Mouse (Mus musculus) hindbrain, embryonic 12.5 days (tissue): ENCODE measurements at regions not wholly inside any gene's neighbourhood (a gene's known extent, or its start where the extent isn't known, plus 50 kb on each side); places are given as distances from the start of the nearest gene placed in this dataset.

Experiments used
- ATAC-seq: fragments of 200-750 bp; cut with Nextera tagmentation; 2 replicates; pipeline ENCODE4 v1.8.0; 2017; ENCODE audit warnings: moderate TSS enrichment; ENCODE audit not compliant: low FRiP score
- H3K27ac ChIP-seq: fragments of 300-500 bp; sonication (generic); 2 replicates; pipeline ENCODE4 v1.5.1; 2016; ENCODE audit warnings: mild to moderate bottlenecking
- H3K27me3 ChIP-seq: fragments of 300-500 bp; sonication (generic); 2 replicates; pipeline ENCODE4 v1.6.1; 2016; ENCODE audit warnings: mild to moderate bottlenecking
- H3K36me3 ChIP-seq: fragments of 300-500 bp; sonication (generic); 2 replicates; pipeline ENCODE4 v1.6.1; 2016; ENCODE audit warnings: mild to moderate bottlenecking
- H3K4me1 ChIP-seq: fragments of 300-500 bp; sonication (generic); 2 replicates; pipeline ENCODE4 v1.6.1; 2016
- H3K4me2 ChIP-seq: fragments of 300-500 bp; sonication (generic); replicated peaks from 2 replicates; pipeline ENCODE4 v1.6.1; 2016; ENCODE audit warnings: mild to moderate bottlenecking
- H3K4me3 ChIP-seq: fragments of 300-500 bp; sonication (generic); 2 replicates; pipeline ENCODE4 v1.5.1; 2016; ENCODE audit warnings: mild to moderate bottlenecking
- H3K9ac ChIP-seq: fragments of 300-500 bp; sonication (generic); 2 replicates; pipeline ENCODE4 v1.6.1; 2016; ENCODE audit warnings: mild to moderate bottlenecking, moderate library complexity
- H3K9me3 ChIP-seq: fragments of 300-500 bp; sonication (generic); replicated peaks from 2 replicates; pipeline ENCODE4 v1.6.1; 2016; ENCODE audit warnings: mild to moderate bottlenecking
- WGBS: fragments of 180-500 bp; shearing (Covaris S2); methylation state at CpG from one replicate; pipeline ENCODE4 v1.1.7; 2016; 5-methylcytosine and 5-hydroxymethylcytosine counted together

DNA sequence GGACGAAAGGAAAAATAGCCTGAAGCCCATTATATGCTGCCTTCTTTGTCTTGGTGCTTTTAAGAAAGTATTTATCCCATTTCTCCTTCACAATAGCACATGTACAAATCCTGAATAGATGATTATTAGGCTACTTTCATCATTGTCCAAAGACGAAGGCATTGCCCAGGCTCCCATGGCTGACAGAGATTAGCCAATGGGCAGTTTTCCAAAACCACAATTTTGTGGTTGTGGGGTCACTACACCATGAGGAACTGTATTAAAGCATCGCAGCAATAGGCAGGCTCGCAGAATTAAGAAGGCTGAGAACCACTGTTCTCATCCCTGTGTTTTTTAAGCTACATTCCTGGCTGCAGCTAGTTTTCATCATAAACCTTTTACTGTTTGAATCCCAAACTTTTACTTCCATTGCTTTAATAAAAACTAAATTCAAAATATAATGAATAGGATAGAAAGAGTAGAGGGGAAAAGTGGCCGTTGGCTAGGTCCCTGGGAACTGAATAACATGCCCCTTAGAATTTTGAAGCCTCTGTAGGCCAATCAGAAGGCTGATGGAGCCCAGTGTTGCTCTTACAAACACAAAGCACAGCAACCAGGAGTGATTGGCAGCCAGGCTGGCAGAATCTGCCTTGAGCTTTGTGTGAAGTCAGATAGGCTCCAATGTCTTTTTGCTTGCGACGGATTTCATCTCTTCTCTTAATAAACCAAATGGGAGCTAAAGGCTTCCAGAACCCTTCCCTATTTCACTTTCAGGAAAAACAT lies 199.7 kb downstream of the Galc start:
- Histone ChIP-seq H3K27me3 (no peaks in the 10 kb centered on the region), H3K4me1 (no peaks in the 10 kb centered on the region), H3K27ac (no peak overlapping the region), H3K9ac (no peak overlapping the region), H3K9me3 (no peaks in the 10 kb centered on the region), H3K36me3 (no peaks in the 10 kb centered on the region), H3K4me3 (no peak overlapping the region), H3K4me2 (no peak overlapping the region)
- 80% methylated on average over 7 of the region's 7 CpGs for WGBS
- no peak for ATAC-seq

DNA sequence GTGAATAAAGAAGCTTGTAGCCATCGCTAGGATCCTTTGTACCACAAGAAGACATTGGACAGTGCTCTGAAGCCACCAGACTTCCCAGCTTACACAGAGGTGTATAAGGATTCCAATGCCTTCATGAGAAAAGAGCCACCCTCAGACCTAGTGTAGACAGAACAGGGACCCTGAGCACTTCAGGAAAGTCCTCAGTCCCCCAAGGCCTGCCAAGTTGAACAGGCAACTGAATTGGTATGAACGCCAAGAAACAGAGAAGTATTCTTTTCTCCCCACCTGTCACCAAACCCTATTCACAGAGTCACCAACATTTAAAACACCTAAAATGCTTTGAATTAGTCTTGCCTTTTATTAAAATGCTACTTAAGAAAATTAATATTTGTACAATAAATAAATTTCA lies 200.3 kb downstream of the Galc start:
- Histone ChIP-seq H3K4me2 (no peak overlapping the region), H3K36me3 (no peaks in the 10 kb centered on the region), H3K27ac (no peak overlapping the region), H3K4me3 (no peak overlapping the region), H3K4me1 (no peaks in the 10 kb centered on the region), H3K27me3 (no peaks in the 10 kb centered on the region), H3K9me3 (no peaks in the 10 kb centered on the region), H3K9ac (no peak overlapping the region)
- 84% methylated on average over 2 of the region's 2 CpGs for WGBS
- no peak for ATAC-seq

DNA sequence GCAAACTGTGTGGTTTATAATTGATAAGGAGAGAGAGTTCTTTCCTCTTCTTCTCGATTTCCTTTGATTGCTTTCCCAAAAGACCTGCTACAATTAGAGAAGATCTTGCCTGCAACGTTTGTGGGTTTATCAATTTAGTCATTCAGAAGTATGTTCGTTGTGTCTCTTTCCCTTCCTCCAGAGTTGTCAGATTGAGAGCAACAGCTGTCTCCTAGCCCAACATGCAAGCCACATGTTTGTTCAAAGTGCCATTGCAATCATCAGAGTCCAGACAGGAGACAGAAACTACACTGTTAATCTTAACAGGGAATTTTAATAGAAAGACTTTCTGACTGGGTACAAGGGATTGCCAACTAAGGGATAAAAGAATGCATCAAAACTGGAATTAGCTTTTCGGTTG lies 208.3 kb downstream of the Galc start:
- H3K27ac ChIP-seq = no peak overlapping the region
- H3K27me3 ChIP-seq = no peaks in the 10 kb centered on the region
- peaks cover 15% of the 10 kb centered on the region for H3K4me1 ChIP-seq
- ATAC-seq = no peak
- H3K36me3 ChIP-seq = no peaks in the 10 kb centered on the region
- H3K9ac ChIP-seq = no peak overlapping the region
- H3K4me2 ChIP-seq = no peak overlapping the region
- no peak overlapping the region for H3K4me3 ChIP-seq
- 78% methylated on average over 4 of the region's 4 CpGs for WGBS
- no peaks in the 10 kb centered on the region for H3K9me3 ChIP-seq

- Histone ChIP-seq H3K4me3 (no peak overlapping the region), H3K36me3 (no peaks in the 10 kb centered on the region), H3K4me1 (peaks cover 15% of the 10 kb centered on the region), H3K27ac (no peak overlapping the region), H3K4me2 (no peak overlapping the region), H3K9me3 (no peaks in the 10 kb centered on the region), H3K9ac (no peak overlapping the region), H3K27me3 (no peaks in the 10 kb centered on the region)
- WGBS = 19% methylated on average over 1 of the region's 1 CpGs
- ATAC-seq = no peak
These were observed 208.8 kb downstream of the Galc start for GRCm38 (mm10) chr12:98050500-98050899.

GRCm38 (mm10) chr12:98050057-98050456 lies 209.2 kb downstream of the Galc start:
- Histone ChIP-seq H3K9me3 (no peaks in the 10 kb centered on the region), H3K4me3 (no peak overlapping the region), H3K9ac (no peak overlapping the region), H3K4me2 (no peak overlapping the region), H3K4me1 (peaks cover 15% of the 10 kb centered on the region), H3K27me3 (no peaks in the 10 kb centered on the region), H3K27ac (no peak overlapping the region), H3K36me3 (no peaks in the 10 kb centered on the region)
- WGBS = 23% methylated on average over 5 of the region's 5 CpGs
- ATAC-seq = 0 out of 2 replicates have a peak, but pooled peaks have one; percentile 32

DNA sequence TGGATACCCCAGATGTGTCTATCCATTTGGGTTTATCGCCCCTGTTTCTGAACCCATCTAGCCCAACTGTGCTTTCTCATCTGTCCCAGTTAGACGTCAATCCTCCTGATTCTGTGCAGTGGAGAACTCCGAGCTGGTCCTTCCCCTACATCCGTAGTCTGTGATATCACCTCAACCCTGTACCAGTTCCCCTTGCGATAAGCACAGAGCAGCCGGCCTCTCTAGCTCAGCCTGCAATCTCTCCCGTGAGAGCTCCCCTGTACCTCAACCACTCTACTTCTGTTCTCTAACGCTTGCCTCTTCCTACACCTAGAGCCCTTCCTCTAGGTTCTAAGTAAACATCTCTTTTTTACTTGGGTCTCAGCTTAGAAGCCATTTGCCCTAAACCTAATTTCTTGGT lies 211.5 kb downstream of the Galc start:
- Histone ChIP-seq H3K9me3 (no peaks in the 10 kb centered on the region), H3K27ac (no peak overlapping the region), H3K4me1 (peaks cover 15% of the 10 kb centered on the region), H3K4me3 (no peak overlapping the region), H3K36me3 (no peaks in the 10 kb centered on the region), H3K9ac (no peak overlapping the region), H3K4me2 (no peak overlapping the region), H3K27me3 (no peaks in the 10 kb centered on the region)
- WGBS = 91% methylated on average over 8 of the region's 8 CpGs
- no peak for ATAC-seq

- H3K27me3 ChIP-seq = no peaks in the 10 kb centered on the region
- no peaks in the 10 kb centered on the region for H3K36me3 ChIP-seq
- ATAC-seq = peak; percentile 46; the same call in 1 of the 2 replicates
- no peak overlapping the region for H3K9ac ChIP-seq
- WGBS = 58% methylated on average over 11 of the region's 11 CpGs
- no peak overlapping the region for H3K4me3 ChIP-seq
- peaks cover 15% of the 10 kb centered on the region for H3K4me1 ChIP-seq
- no peak overlapping the region for H3K4me2 ChIP-seq
- no peak overlapping the region for H3K27ac ChIP-seq
- no peaks in the 10 kb centered on the region for H3K9me3 ChIP-seq
These were observed 212.5 kb downstream of the Galc start for GRCm38 (mm10) chr12:98046459-98047440.

GRCm38 (mm10) chr12:98045784-98046458 lies 213.3 kb downstream of the Galc start:
- H3K9me3 ChIP-seq = no peaks in the 10 kb centered on the region
- peaks cover 15% of the 10 kb centered on the region for H3K4me1 ChIP-seq
- no peak overlapping the region for H3K9ac ChIP-seq
- no peak overlapping the region for H3K27ac ChIP-seq
- ATAC-seq = no peak
- H3K4me2 ChIP-seq = no peak overlapping the region
- no peaks in the 10 kb centered on the region for H3K27me3 ChIP-seq
- no peak overlapping the region for H3K4me3 ChIP-seq
- H3K36me3 ChIP-seq = no peaks in the 10 kb centered on the region
- 84% methylated on average over 5 of the region's 5 CpGs for WGBS

DNA sequence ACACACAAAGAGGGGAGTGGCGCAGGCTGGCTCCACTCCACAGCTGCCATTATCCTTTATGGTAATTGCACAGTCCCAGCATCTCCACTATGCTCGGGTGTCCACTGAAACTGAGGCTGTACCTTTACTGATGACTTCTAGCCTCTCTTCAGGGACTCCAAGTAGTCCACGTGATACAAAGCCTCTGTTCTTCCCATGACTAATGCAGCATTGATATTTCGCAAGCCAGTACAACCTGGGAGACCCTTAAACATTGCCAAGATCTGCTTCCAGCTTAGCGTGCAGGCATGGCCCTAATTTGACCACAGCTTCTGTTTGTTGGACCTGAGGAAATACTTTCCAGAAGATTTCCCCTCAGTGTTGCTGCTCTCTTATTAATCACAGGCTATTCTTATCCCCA lies 215.8 kb downstream of the Galc start:
- H3K36me3 ChIP-seq = no peaks in the 10 kb centered on the region
- no peaks in the 10 kb centered on the region for H3K9me3 ChIP-seq
- 0 out of 2 replicates have a peak, but pooled peaks cover 4% of the 10 kb centered on the region for H3K4me1 ChIP-seq
- no peaks in the 10 kb centered on the region for H3K27me3 ChIP-seq
- ATAC-seq = no peak
- H3K27ac ChIP-seq = no peak overlapping the region
- H3K4me3 ChIP-seq = no peak overlapping the region
- no peak overlapping the region for H3K9ac ChIP-seq
- no peak overlapping the region for H3K4me2 ChIP-seq
- 82% methylated on average over 5 of the region's 5 CpGs for WGBS

DNA sequence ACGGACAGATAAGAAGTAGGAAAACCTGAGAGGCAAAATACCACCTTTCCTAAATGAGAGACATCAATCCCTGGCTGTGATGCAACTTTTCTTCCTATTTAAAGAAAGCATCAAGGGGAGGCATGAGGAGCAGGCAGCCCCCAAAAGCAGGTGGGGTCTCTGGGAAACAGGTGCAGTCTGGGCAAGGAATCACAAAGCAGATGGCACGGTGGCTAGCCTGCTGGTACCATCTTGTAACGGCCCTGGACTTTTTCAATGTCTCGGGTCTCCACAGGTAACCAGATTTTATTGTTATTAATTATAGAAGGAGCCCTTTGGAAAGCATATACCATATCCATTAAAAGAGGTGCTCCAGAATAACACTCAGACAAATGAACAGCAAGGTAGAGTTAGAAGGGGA lies 219.6 kb downstream of the Galc start:
- WGBS = 94% methylated on average over 4 of the region's 4 CpGs
- Histone ChIP-seq H3K27ac (no peak overlapping the region), H3K36me3 (no peaks in the 10 kb centered on the region)

GRCm38 (mm10) chr12:98023655-98024054 lies 235.6 kb downstream of the Galc start:
- 69% methylated on average over 6 of the region's 6 CpGs for WGBS
- H3K9ac ChIP-seq = no peak overlapping the region
- H3K9me3 ChIP-seq = no peaks in the 10 kb centered on the region
- peak; percentile 46; the same call in 1 of the 2 replicates for ATAC-seq
- no peaks in the 10 kb centered on the region for H3K4me1 ChIP-seq
- no peaks in the 10 kb centered on the region for H3K27me3 ChIP-seq
- no peaks in the 10 kb centered on the region for H3K36me3 ChIP-seq
- no peak overlapping the region for H3K27ac ChIP-seq
- H3K4me3 ChIP-seq = no peak overlapping the region
- H3K4me2 ChIP-seq = no peak overlapping the region

More for the DNA sequence above, 219.6 kb downstream of the Galc start:
- no peaks in the 10 kb centered on the region for H3K4me1 ChIP-seq
- no peak for ATAC-seq
- no peak overlapping the region for H3K9ac ChIP-seq
- no peak overlapping the region for H3K4me3 ChIP-seq
- H3K27me3 ChIP-seq = no peaks in the 10 kb centered on the region
- H3K9me3 ChIP-seq = no peaks in the 10 kb centered on the region
- H3K4me2 ChIP-seq = no peak overlapping the region
